Mouse (Mus musculus) liver, postnatal 0 days (tissue): ENCODE measurements around the gene Cuedc1. TPM values are rescaled to one million over a fixed set of nuclear protein-coding genes. Genes with fewer than 3 reads are reported as not detected.
A peak's percentile ranks its signal among the peaks of the same experiment; 100 is the strongest.

Source experiments
- ATAC-seq: fragments of 200-750 bp; cut with Nextera tagmentation; 2 replicates; pipeline ENCODE4 v1.8.0; 2017; ENCODE audit warnings: mild to moderate bottlenecking, moderate library complexity
- DNase-seq: peaks from one replicate; pipeline ENCODE4 v3.0.0-alpha.2; 2016
- H3K27ac ChIP-seq: fragments of 300-500 bp; sonication (generic); 2 replicates; pipeline ENCODE4 v1.5.1; 2014; ENCODE audit warnings: antibody characterized with exemption, moderate library complexity, mild to moderate bottlenecking, low read depth
- H3K27me3 ChIP-seq: fragments of 300-500 bp; sonication (generic); 2 replicates; pipeline ENCODE4 v1.6.1; 2014; ENCODE audit warnings: low read length, control low read depth, mixed read lengths; ENCODE audit not compliant: insufficient read depth
- H3K36me3 ChIP-seq: fragments of 300-500 bp; sonication (generic); replicated peaks from 2 replicates; pipeline ENCODE4 v1.6.1; 2014; ENCODE audit warnings: mild to moderate bottlenecking, control low read depth, low read length, moderate library complexity, mixed read lengths; ENCODE audit not compliant: insufficient read depth
- H3K4me1 ChIP-seq: fragments of 300-500 bp; sonication (generic); 2 replicates; pipeline ENCODE4 v1.6.1; 2014; ENCODE audit warnings: antibody characterized with exemption, mild to moderate bottlenecking, control low read depth; ENCODE audit not compliant: insufficient read depth
- H3K4me2 ChIP-seq: fragments of 300-500 bp; sonication (generic); 2 replicates; pipeline ENCODE4 v1.6.1; 2014; ENCODE audit warnings: low read depth, mild to moderate bottlenecking, low read length, moderate library complexity, mixed read lengths
- H3K4me3 ChIP-seq: fragments of 300-500 bp; sonication (generic); 2 replicates; pipeline ENCODE4 v1.5.1; 2014; ENCODE audit warnings: low read depth, low read length
- H3K9ac ChIP-seq: fragments of 300-500 bp; sonication (generic); replicated peaks from 2 replicates; pipeline ENCODE4 v1.6.1; 2014; ENCODE audit warnings: mild to moderate bottlenecking, moderate library complexity
- H3K9me3 ChIP-seq: fragments of 300-500 bp; sonication (generic); 2 replicates; pipeline ENCODE4 v1.6.1; 2016; ENCODE audit warnings: mild to moderate bottlenecking, control low read depth, low read length, mixed read lengths
- CTCF ChIP-seq: sonication (generic); IDR thresholded peaks from 2 replicates; pipeline ENCODE4 v1.5.1; 2016; ENCODE audit warnings: antibody characterized with exemption, low read depth
- EP300 ChIP-seq: IDR thresholded peaks from 2 replicates; pipeline ENCODE4 v1.6.1; 2016; ENCODE audit warnings: antibody characterized with exemption, low read depth, mild to moderate bottlenecking
- WGBS: fragments of 180-500 bp; shearing (Covaris S2); extraction: QIAGEN DNeasy Blood & Tissue Kit; methylation state at CpG from one replicate; pipeline ENCODE4 v1.1.7; 2014; ENCODE audit not compliant: insufficient replicate concordance; 5-methylcytosine and 5-hydroxymethylcytosine counted together
- polyA plus RNA-seq: library from polyadenylated mRNA; unstranded; fragments of >200 nt; fragmentation: Nextera tagmentation; extraction: Ambion mirVana; gene quantifications from 2 replicates; pipeline ENCODE4 v1.2.1, GENCODE M21; 2015

Cuedc1 gene
- polyA plus RNA-seq, 1 experiment from 2014 or later = 1.2 TPM

DNA sequence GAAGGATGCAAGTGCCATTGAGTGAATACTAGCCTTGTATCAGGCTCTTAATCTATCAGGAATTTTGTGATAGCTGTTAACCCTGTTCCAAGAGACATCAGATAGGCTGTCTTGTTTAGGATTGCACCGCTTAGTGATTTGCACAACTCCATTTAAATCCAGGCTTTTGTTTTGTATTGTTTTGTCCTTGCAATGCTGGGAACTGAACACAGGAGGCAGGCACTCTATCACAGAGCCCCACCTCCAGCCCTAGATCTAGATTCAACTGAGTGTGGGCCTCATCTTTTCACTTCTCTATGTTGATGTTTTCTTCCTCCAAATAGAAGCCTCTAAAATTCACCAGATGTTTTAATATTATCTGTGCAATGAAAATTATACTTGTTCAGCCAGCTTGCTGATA lies 22.2 kb upstream of the Cuedc1 start:
- Histone ChIP-seq H3K27me3 (no peaks in the 10 kb centered on the region), H3K27ac (no peak overlapping the region), H3K4me3 (no peak overlapping the region), H3K9ac (no peak overlapping the region), H3K36me3 (peaks cover 58% of the 10 kb centered on the region), H3K4me2 (no peak overlapping the region), H3K9me3 (no peaks in the 10 kb centered on the region), H3K4me1 (peaks cover 12% of the 10 kb centered on the region; the same call in 1 of the 2 replicates)
- DNase-seq (no peak), ATAC-seq (no peak)
- WGBS = 81% methylated on average over 1 of the region's 1 CpGs
- no peak for TF ChIP-seq EP300
- no peak for TF ChIP-seq CTCF

DNA sequence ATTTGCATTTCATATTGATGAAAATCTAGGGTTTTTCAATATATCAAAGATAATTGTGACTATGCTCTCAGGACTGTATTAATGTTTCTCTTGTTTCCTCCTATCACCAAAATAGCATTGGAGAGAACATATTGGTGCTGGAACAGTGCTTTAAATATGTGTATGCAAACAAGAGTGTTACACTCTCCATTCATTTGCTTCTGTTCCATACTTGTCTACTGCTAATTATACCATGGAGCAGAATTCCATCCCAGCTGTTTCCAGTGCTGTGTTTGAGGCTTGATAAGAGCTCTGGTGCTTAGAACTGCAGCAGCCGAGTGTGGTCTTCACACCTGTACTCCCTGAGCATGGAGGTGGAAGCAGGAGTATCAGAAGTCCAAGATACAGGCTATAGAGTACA lies 21.5 kb upstream of the Cuedc1 start:
- no peak overlapping the region for H3K4me3 ChIP-seq
- no peaks in the 10 kb centered on the region for H3K9me3 ChIP-seq
- WGBS = 74% methylated on average over 1 of the region's 1 CpGs
- no peak overlapping the region for H3K4me2 ChIP-seq
- H3K9ac ChIP-seq = no peak overlapping the region
- no peak overlapping the region for H3K27ac ChIP-seq
- no peak for DNase-seq
- H3K4me1 ChIP-seq = peaks cover 5% of the 10 kb centered on the region; the same call in 1 of the 2 replicates
- no peak for TF ChIP-seq CTCF
- TF ChIP-seq EP300 = no peak
- H3K27me3 ChIP-seq = no peaks in the 10 kb centered on the region
- H3K36me3 ChIP-seq = peaks cover 65% of the 10 kb centered on the region
- no peak for ATAC-seq

DNA sequence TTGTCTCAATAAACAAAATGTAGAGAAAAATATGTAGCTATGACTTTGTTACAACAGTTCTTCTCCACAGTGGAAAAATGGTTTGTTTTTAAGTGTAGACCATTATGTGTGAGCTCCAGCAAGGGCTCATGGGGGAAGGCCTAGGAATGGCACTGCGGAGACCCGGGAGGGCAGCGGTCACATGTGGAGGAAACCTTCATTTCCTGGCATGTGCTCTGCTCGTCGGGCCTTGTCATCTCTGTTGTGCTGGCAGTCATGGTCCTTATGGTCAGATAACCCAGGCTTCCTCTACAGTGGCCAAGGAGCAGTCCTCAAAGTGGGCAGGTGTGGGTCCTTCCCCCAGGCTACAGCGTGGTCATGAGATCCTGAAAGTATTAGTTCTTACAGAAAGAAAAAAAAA lies 14.2 kb upstream of the Cuedc1 start:
- peaks cover 45% of the 10 kb centered on the region for H3K36me3 ChIP-seq
- no peaks in the 10 kb centered on the region for H3K27me3 ChIP-seq
- H3K4me3 ChIP-seq = no peak overlapping the region
- WGBS = 43% methylated on average over 6 of the region's 6 CpGs
- H3K9ac ChIP-seq = no peak overlapping the region
- peaks cover 7% of the 10 kb centered on the region; the same call in 1 of the 2 replicates for H3K4me1 ChIP-seq
- H3K4me2 ChIP-seq = no peak overlapping the region
- no peak overlapping the region for H3K27ac ChIP-seq
- H3K9me3 ChIP-seq = no peaks in the 10 kb centered on the region
- ATAC-seq = no peak
- no peak for DNase-seq
- TF ChIP-seq CTCF (no peak), EP300 (no peak)

DNA sequence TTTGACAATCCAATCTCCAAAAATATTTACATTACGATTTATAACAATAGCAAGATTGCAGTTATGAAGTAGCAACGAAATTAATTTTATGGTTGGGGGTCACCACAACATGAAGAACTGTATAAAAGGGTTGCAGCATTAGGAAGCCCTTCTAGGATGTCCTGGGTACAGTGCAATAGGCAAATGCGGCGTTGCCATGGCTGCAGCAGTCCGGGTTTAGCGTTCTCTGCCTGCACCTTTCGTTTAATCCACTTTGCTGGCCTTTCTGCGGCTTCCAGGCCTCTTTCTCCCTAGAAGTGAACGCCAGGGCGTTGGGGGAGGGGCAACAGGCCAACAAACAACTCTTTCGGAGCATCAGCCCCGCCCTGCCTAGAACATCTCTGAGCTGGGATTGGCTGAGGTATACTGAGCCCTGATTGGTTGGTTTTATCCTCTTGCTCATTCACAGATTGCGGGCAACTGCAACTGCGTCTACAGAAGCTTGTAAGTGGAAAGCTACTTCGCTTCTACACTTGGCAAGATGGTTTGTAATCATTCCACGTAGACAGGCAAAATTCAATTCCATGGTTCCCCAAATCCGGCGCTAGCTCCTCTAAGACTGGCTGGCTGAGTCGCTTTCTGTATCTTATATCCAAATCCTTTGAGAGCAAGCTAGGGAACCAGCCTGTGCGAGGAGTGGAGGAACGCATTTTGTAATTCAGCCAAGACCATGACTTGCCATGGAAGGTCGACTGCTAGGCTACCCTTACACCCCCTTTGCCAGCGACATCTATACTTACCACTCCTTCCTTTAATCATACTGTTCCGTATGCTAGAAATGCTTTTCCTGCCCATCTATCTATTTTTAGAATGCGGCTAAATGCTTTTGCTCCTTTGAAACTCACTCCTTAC lies 10.9 kb upstream of the Cuedc1 start:
- DNase-seq = peak; percentile 83
- Histone ChIP-seq H3K4me2 (peak overlapping the region; percentile 61), H3K4me3 (no peak overlapping the region), H3K9me3 (no peaks in the 10 kb centered on the region), H3K36me3 (peaks cover 17% of the 10 kb centered on the region), H3K9ac (no peak overlapping the region), H3K27ac (0 out of 2 replicates have a peak overlapping the region, but pooled peaks have one; percentile 1), H3K27me3 (no peaks in the 10 kb centered on the region), H3K4me1 (peaks cover 9% of the 10 kb centered on the region)
- ATAC-seq = peak; percentile 89
- WGBS = 8% methylated on average over 25 of the region's 25 CpGs
- TF ChIP-seq CTCF = no peak
- no peak for TF ChIP-seq EP300

DNA sequence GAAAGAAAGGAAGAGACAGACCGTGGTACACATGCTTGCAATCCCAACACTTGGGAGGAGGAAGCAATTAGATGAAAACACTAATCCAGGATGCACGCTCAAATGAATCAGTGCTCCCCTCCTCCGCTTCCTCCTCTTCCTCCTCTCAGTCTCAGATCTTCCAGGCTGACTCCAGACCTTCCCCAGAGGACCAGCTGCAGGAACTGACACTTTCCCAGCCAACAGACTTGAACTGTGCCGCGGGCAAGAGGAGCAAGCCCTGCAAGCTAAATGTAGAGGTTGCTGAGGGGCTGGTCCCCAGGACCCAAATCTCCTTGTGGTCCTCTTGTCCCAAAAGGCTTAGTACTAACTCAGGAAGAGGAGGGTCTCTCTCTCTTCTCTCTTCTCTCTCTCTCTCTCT lies 8.7 kb upstream of the Cuedc1 start:
- DNase-seq = no peak
- no peaks in the 10 kb centered on the region for H3K9me3 ChIP-seq
- TF ChIP-seq EP300 (no peak), CTCF (no peak)
- WGBS = 46% methylated on average over 5 of the region's 5 CpGs
- H3K4me1 ChIP-seq = peaks cover 9% of the 10 kb centered on the region
- no peaks in the 10 kb centered on the region for H3K27me3 ChIP-seq
- H3K36me3 ChIP-seq = no peaks in the 10 kb centered on the region
- H3K4me3 ChIP-seq = no peak overlapping the region
- no peak for ATAC-seq
- H3K9ac ChIP-seq = no peak overlapping the region
- no peak overlapping the region for H3K27ac ChIP-seq
- H3K4me2 ChIP-seq = no peak overlapping the region

DNA sequence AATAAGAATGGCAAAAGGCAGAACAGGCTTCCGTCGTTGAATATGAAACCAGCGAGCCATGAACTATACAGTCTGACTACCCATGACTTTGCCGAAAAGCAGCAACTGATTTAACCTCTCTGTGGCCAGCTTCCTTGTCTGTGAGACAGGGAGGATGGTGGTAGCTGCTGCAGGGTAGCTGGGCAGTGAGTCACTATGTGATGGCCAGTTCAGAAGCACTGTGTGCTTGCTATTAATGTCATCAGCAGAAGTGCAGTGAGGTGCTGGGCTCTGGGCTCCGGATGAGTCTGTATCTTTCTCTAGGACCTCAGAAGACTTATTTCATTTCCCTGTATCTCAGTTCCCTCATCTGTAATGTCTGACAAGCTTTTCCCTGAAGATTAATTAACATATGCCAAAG lies 7.6 kb upstream of the Cuedc1 start:
- Histone ChIP-seq H3K9me3 (no peaks in the 10 kb centered on the region), H3K4me2 (no peak overlapping the region), H3K27me3 (0 out of 2 replicates have a peak, but pooled peaks cover 3% of the 10 kb centered on the region), H3K27ac (no peak overlapping the region), H3K36me3 (no peaks in the 10 kb centered on the region), H3K9ac (no peak overlapping the region), H3K4me1 (peaks cover 9% of the 10 kb centered on the region), H3K4me3 (no peak overlapping the region)
- no peak for DNase-seq
- WGBS = 50% methylated on average over 5 of the region's 5 CpGs
- TF ChIP-seq CTCF = no peak
- TF ChIP-seq EP300 = no peak
- ATAC-seq = no peak
